Mouse (Mus musculus) forebrain, embryonic 10.5 days (tissue): ENCODE data around the gene Tmem198. TPM values are rescaled to one million over a fixed set of nuclear protein-coding genes. Genes with fewer than 3 reads are reported as not detected.

Source experiments
- DNase-seq: peaks from one replicate; pipeline ENCODE4 v3.0.0-alpha.2; 2017; ENCODE audit warnings: low spot score; ENCODE audit errors: extremely low spot score
- H3K27ac ChIP-seq: fragments of 300-500 bp; sonication (generic); 2 replicates; pipeline ENCODE4 v1.5.1; 2016; ENCODE audit warnings: mild to moderate bottlenecking
- H3K27me3 ChIP-seq: fragments of 300-500 bp; sonication (generic); 2 replicates; pipeline ENCODE4 v1.6.1; 2016; ENCODE audit warnings: mild to moderate bottlenecking; ENCODE audit not compliant: poor library complexity, severe bottlenecking
- H3K36me3 ChIP-seq: fragments of 300-500 bp; sonication (generic); replicated peaks from 2 replicates; pipeline ENCODE4 v1.6.1; 2016; ENCODE audit warnings: mild to moderate bottlenecking, moderate library complexity
- H3K4me1 ChIP-seq: fragments of 300-500 bp; sonication (generic); 2 replicates; pipeline ENCODE4 v1.6.1; 2016
- H3K4me3 ChIP-seq: fragments of 300-500 bp; sonication (generic); 2 replicates; pipeline ENCODE4 v1.5.1; 2016; ENCODE audit warnings: mild to moderate bottlenecking, moderate library complexity
- H3K9me3 ChIP-seq: fragments of 300-500 bp; sonication (generic); 2 replicates; pipeline ENCODE4 v1.6.1; 2016; ENCODE audit warnings: mild to moderate bottlenecking, moderate library complexity
- WGBS: fragments of 180-500 bp; shearing (Covaris S2); methylation state at CpG from one replicate; pipeline ENCODE4 v1.1.7; 2016; 5-methylcytosine and 5-hydroxymethylcytosine counted together
- polyA plus RNA-seq: library from polyadenylated mRNA; unstranded; fragments of >200 nt; fragmentation: Nextera tagmentation; extraction: Ambion mirVana; gene quantifications from 2 replicates; pipeline ENCODE4 v1.2.1, GENCODE M21; 2016

The Tmem198 gene
- polyA plus RNA-seq, 1 experiment from 2014 or later, result 6.1 TPM

- DNase-seq, result no peak
These were observed 704 bp downstream of the Tmem198 start for GRCm38 (mm10) chr1:75480036-75480435.

GRCm38 (mm10) chr1:75480735-75481134 is 1.4 kb downstream of the Tmem198 start:
- 88% methylated on average over 7 of the region's 7 CpGs for WGBS
- H3K27me3 ChIP-seq, result peaks cover 81% of the 10 kb centered on the region
- H3K27ac ChIP-seq, result no peak overlapping the region
- peaks cover 19% of the 10 kb centered on the region for H3K36me3 ChIP-seq
- H3K4me1 ChIP-seq, result peaks cover 40% of the 10 kb centered on the region
- no peaks in the 10 kb centered on the region for H3K9me3 ChIP-seq
- DNase-seq, result no peak
- no peak overlapping the region for H3K4me3 ChIP-seq

More at GRCm38 (mm10) chr1:75480036-75480435, 704 bp downstream of the Tmem198 start:
- WGBS, result 21% methylated on average over 13 of the region's 13 CpGs
- Histone ChIP-seq H3K4me3 (peak overlapping the region; percentile 89), H3K27ac (peak overlapping the region; percentile 90), H3K27me3 (peaks cover 81% of the 10 kb centered on the region), H3K36me3 (peaks cover 25% of the 10 kb centered on the region), H3K9me3 (no peaks in the 10 kb centered on the region), H3K4me1 (peaks cover 40% of the 10 kb centered on the region)

- peaks cover 30% of the 10 kb centered on the region for H3K4me1 ChIP-seq
- no peak for DNase-seq
- H3K27me3 ChIP-seq, result peaks cover 100% of the 10 kb centered on the region
- WGBS, result 6% methylated on average over 24 of the region's 24 CpGs
- H3K4me3 ChIP-seq, result peak overlapping the region; percentile 69
- H3K36me3 ChIP-seq, result peaks cover 27% of the 10 kb centered on the region
- H3K9me3 ChIP-seq, result no peaks in the 10 kb centered on the region
- H3K27ac ChIP-seq, result no peak overlapping the region
These were observed 7.2 kb downstream of the Tmem198 start for GRCm38 (mm10) chr1:75486561-75486960.

- peak overlapping the region; percentile 69 for H3K4me3 ChIP-seq
- H3K27me3 ChIP-seq, result peaks cover 100% of the 10 kb centered on the region
- no peak for DNase-seq
- peaks cover 30% of the 10 kb centered on the region for H3K36me3 ChIP-seq
- peaks cover 30% of the 10 kb centered on the region for H3K4me1 ChIP-seq
- H3K9me3 ChIP-seq, result no peaks in the 10 kb centered on the region
- H3K27ac ChIP-seq, result 0 out of 2 replicates have a peak overlapping the region, but pooled peaks have one; percentile 48
- WGBS, result under 1% methylated on average over 13 of the region's 13 CpGs
These were observed 7.7 kb downstream of the Tmem198 start for GRCm38 (mm10) chr1:75487040-75487404.

GRCm38 (mm10) chr1:75487405-75488161 is 8.3 kb downstream of the Tmem198 start:
- peaks cover 33% of the 10 kb centered on the region for H3K4me1 ChIP-seq
- peak overlapping the region; percentile 48 for H3K27ac ChIP-seq
- DNase-seq, result peak; percentile 83
- H3K36me3 ChIP-seq, result peaks cover 36% of the 10 kb centered on the region
- H3K9me3 ChIP-seq, result no peaks in the 10 kb centered on the region
- under 1% methylated on average over 62 of the region's 62 CpGs for WGBS
- peaks cover 100% of the 10 kb centered on the region for H3K27me3 ChIP-seq
- H3K4me3 ChIP-seq, result peak overlapping the region; percentile 69

GRCm38 (mm10) chr1:75490785-75491551 is 11.6 kb downstream of the Tmem198 start:
- H3K4me1 ChIP-seq, result peaks cover 40% of the 10 kb centered on the region
- no peak overlapping the region for H3K4me3 ChIP-seq
- H3K27me3 ChIP-seq, result peaks cover 94% of the 10 kb centered on the region
- peaks cover 40% of the 10 kb centered on the region for H3K36me3 ChIP-seq
- no peaks in the 10 kb centered on the region for H3K9me3 ChIP-seq
- DNase-seq, result no peak
- WGBS, result 86% methylated on average over 34 of the region's 34 CpGs
- H3K27ac ChIP-seq, result no peak overlapping the region

- H3K27me3 ChIP-seq, result peaks cover 82% of the 10 kb centered on the region
- H3K9me3 ChIP-seq, result no peaks in the 10 kb centered on the region
- WGBS, result 32% methylated on average over 24 of the region's 24 CpGs
- H3K4me1 ChIP-seq, result peaks cover 24% of the 10 kb centered on the region
- no peak overlapping the region for H3K4me3 ChIP-seq
- no peak overlapping the region for H3K27ac ChIP-seq
- H3K36me3 ChIP-seq, result peaks cover 57% of the 10 kb centered on the region
- DNase-seq, result no peak
These were observed 13.3 kb downstream of the Tmem198 start for GRCm38 (mm10) chr1:75492579-75493170.

- WGBS, result 58% methylated on average over 12 of the region's 12 CpGs
- H3K27me3 ChIP-seq, result peaks cover 59% of the 10 kb centered on the region
- no peaks in the 10 kb centered on the region for H3K9me3 ChIP-seq
- no peak overlapping the region for H3K27ac ChIP-seq
- H3K4me3 ChIP-seq, result no peak overlapping the region
- H3K4me1 ChIP-seq, result peaks cover 15% of the 10 kb centered on the region
- DNase-seq, result peak; percentile 62
- peaks cover 74% of the 10 kb centered on the region for H3K36me3 ChIP-seq
These were observed 15.7 kb downstream of the Tmem198 start for GRCm38 (mm10) chr1:75494878-75495548.

GRCm38 (mm10) chr1:75498897-75499296 is 19.6 kb downstream of the Tmem198 start:
- peaks cover 85% of the 10 kb centered on the region for H3K36me3 ChIP-seq
- 90% methylated on average over 4 of the region's 4 CpGs for WGBS
- H3K4me3 ChIP-seq, result no peak overlapping the region

GRCm38 (mm10) chr1:75499441-75499840 is 20.1 kb downstream of the Tmem198 start:
- peaks cover 36% of the 10 kb centered on the region for H3K27me3 ChIP-seq
- H3K4me3 ChIP-seq, result no peak overlapping the region
- H3K9me3 ChIP-seq, result no peaks in the 10 kb centered on the region
- DNase-seq, result no peak
- peaks cover 20% of the 10 kb centered on the region for H3K4me1 ChIP-seq
- peaks cover 86% of the 10 kb centered on the region for H3K36me3 ChIP-seq
- no peak overlapping the region for H3K27ac ChIP-seq
- WGBS, result 87% methylated on average over 7 of the region's 7 CpGs

More at GRCm38 (mm10) chr1:75498897-75499296, 19.6 kb downstream of the Tmem198 start:
- H3K27ac ChIP-seq, result no peak overlapping the region
- peaks cover 31% of the 10 kb centered on the region for H3K27me3 ChIP-seq
- H3K9me3 ChIP-seq, result no peaks in the 10 kb centered on the region
- peaks cover 15% of the 10 kb centered on the region for H3K4me1 ChIP-seq
- DNase-seq, result no peak

- no peak for DNase-seq
- H3K4me1 ChIP-seq, result peaks cover 38% of the 10 kb centered on the region
- H3K27me3 ChIP-seq, result peaks cover 41% of the 10 kb centered on the region
- no peaks in the 10 kb centered on the region for H3K9me3 ChIP-seq
- 95% methylated on average over 9 of the region's 9 CpGs for WGBS
- no peak overlapping the region for H3K27ac ChIP-seq
- peaks cover 72% of the 10 kb centered on the region for H3K36me3 ChIP-seq
- H3K4me3 ChIP-seq, result no peak overlapping the region
These were observed 22.6 kb downstream of the Tmem198 start for GRCm38 (mm10) chr1:75501905-75502304.

GRCm38 (mm10) chr1:75502945-75503650 is 23.8 kb downstream of the Tmem198 start:
- Histone ChIP-seq H3K4me1 (peaks cover 50% of the 10 kb centered on the region), H3K27ac (no peak overlapping the region), H3K36me3 (peaks cover 60% of the 10 kb centered on the region), H3K4me3 (no peak overlapping the region), H3K9me3 (no peaks in the 10 kb centered on the region), H3K27me3 (peaks cover 50% of the 10 kb centered on the region)
- WGBS, result 87% methylated on average over 25 of the region's 25 CpGs
- DNase-seq, result no peak
